Mouse (Mus musculus) ovary, postnatal 10 days (tissue): ENCODE measurements around the gene Rab42.
"Not testable (repeated sequence)": the region's sequence is repeated elsewhere in the genome, so short reads cannot be mapped to it uniquely, and the experiment has no call there.

Source experiments
- DNase-seq: peaks from one replicate; pipeline ENCODE4 v3.0.0; 2022; ENCODE audit warnings: low spot score

Gene Rab42

GRCm38 (mm10) chr4:132311801-132312200 is 8.6 kb upstream of the Rab42 start:
- no peak for DNase-seq

DNA sequence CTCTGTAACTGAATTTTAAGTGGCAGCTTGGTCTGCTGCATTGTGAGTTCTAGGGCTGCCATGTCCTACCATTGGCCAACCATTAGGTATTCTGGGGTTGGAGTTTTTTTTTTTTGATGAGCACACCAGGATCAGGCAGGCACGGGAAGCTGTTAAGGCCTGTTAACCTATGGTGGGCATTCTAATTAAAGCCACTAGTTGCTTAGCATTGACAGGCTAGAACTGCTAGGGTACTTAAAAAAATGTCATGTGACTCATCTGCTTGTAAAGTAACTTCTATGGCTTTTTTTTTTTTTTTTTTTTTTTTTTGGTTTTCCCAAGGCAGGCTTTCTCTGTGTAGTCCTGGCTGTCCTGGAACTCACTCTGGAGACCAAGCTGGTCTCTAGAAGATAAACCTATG is 8.0 kb upstream of the Rab42 start:
- no peak for DNase-seq

GRCm38 (mm10) chr4:132309849-132310472 is 6.8 kb upstream of the Rab42 start:
- DNase-seq: no peak

GRCm38 (mm10) chr4:132309140-132309848 is 6.1 kb upstream of the Rab42 start:
- no peak for DNase-seq

DNA sequence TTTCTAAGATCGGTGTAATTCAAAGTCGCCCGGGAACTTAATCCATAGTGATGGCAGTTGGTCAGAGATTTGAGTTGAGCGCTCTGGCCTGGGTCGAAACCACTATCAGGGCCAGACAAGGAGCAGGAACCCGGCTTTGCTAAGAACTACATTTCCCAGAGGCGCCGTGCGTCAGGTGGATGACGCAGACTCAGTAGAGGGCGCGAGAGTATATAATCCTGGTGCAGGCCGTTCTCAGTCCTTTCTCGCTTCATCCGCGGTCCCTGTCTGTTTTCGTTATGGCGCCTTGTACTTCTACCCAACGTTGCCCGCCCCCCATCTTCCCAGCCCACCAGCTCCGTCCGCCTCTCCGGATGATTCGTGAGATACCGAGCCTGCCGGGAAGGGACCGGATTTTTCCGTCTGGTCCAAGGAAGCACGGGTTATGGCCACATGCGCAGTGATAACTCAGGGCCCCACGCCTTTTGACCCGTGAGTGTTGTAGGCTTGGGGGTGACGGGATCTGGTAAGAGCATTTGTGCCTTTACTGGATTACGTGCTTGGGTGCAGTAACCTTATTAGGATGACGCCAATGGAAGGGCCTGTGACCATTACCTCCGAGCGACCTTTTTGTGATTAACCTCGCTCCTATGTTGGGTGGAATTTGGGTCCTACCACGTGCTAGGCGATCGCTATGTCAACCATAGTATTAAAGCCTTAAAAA is 5.4 kb upstream of the Rab42 start:
- DNase-seq: peak; percentile 80

- DNase-seq: no peak
Observed at GRCm38 (mm10) chr4:132306004-132306403, 2.8 kb upstream of the Rab42 start.

GRCm38 (mm10) chr4:132305276-132305675 is 2.1 kb upstream of the Rab42 start:
- DNase-seq: no peak

GRCm38 (mm10) chr4:132303484-132303883 is 299 bp upstream of the Rab42 start:
- not testable (repeated sequence) for DNase-seq

GRCm38 (mm10) chr4:132301965-132302938 is 933 bp downstream of the Rab42 start:
- DNase-seq: no peak

DNA sequence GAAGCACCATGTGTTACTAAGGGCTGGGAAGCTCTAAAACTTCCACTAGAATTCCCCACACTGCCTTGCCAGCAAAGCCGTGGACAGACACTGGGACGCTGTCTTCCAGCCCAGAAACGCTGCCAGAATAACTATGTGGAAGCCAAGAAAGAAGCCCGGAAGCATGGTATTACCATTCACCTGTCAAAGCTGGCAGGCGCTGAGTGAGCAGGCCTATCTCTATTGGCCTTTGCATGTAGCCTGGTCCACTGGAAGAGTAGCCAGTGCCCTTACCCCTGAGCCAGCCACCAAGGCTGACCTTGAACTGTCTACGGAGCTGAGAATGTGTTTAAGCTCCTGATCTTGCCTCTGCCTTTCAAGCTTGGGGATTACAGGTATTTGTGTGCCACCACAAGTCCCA is 1.7 kb downstream of the Rab42 start:
- DNase-seq: no peak

- no peak for DNase-seq
Observed at GRCm38 (mm10) chr4:132299849-132300248, 3.3 kb downstream of the Rab42 start.

GRCm38 (mm10) chr4:132295696-132296390 is 7.3 kb downstream of the Rab42 start:
- DNase-seq: no peak

- DNase-seq: no peak
Observed at GRCm38 (mm10) chr4:132293682-132294240, 9.4 kb downstream of the Rab42 start.

GRCm38 (mm10) chr4:132292988-132293387 is 10.2 kb downstream of the Rab42 start:
- no peak for DNase-seq

DNA sequence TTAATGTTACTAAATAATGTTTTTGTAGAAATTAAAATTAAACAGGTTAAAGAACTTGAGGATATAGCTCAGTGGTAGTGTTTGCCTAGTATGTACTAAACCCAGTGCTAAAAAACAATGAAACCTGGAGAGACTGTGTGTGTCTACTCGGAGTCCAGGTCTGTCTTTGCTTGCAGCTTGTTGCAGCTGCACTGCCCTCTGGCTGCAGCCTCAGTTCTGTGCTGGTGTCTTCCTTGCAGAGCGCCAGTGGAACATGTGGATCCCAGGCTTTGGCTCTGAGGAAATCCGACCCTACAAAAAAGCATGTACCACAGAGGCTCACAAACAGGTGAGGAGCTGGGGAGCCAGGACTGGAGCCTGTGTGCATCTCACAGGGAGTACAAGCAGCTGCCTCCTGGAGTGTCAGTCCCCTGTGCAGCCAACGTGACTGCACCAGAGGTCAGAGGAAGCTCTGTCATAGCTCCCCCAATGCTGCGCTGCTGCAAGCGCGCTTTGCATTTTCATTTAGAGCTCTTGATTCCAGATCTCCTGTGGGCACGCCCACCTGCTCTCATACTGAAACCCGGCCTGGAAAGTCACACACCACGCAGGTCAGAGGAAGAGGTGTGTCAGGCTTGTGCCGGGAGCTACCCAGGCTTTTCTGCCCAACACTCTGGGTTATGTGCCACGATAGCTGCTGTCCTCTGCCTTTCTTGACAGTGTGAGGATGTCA is 11.4 kb downstream of the Rab42 start:
- DNase-seq: no peak

DNA sequence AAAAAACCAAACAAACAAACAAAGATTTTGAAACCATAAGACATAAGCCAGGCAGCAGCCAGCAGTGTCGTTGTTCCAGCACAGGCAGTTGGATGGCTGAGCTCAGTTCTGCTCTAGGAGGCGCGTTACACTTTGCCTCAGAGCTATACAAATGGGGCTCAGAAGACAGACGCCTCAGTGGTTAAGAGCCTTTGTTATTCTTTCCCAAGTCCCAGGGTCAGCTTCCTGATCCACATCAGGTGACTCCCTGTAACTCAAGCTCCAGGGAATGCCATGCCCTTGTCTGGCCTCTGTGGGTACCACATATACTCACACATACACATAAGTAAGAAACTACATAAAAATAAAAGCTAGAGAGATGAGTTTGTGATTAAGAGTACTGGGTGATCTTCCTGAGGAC is 12.1 kb downstream of the Rab42 start:
- DNase-seq: no peak

GRCm38 (mm10) chr4:132288840-132289239 is 14.3 kb downstream of the Rab42 start:
- not testable (repeated sequence) for DNase-seq

DNA sequence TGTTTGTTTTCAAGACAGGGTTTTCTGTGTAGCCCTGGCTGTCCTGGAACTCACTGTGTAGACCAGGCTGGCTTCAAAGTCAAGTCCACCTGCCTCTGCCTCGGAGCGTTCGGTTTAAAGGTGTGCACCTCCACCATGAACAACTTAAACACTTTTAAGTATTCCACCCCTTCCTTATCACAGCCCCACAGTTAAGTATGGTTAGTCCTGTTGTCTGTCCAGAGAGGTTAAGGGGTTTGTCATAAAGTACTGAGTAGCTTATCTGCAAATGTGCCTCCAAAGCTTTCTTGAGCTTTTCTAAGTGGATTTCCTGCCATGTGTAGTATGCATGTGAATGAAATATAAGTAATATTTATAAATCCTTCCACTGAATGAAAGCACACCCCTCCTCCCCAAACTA is 27.2 kb downstream of the Rab42 start:
- DNase-seq: no peak

- DNase-seq: peak; percentile 74
Observed at GRCm38 (mm10) chr4:132274156-132274862, 28.9 kb downstream of the Rab42 start, which contains the start of gene Taf12. Gene Taf12, plus strand, starts transcription at chr4:132274375.

GRCm38 (mm10) chr4:132273166-132273565 is 30.0 kb downstream of the Rab42 start:
- no peak for DNase-seq
